Mouse (Mus musculus) CH12.LX (cell line): ENCODE data around the gene Caprin1. TPM values are rescaled to one million over a fixed set of nuclear protein-coding genes. Genes with fewer than 3 reads are reported as not detected.

Source experiments
- DNase-seq: peaks from one replicate; pipeline ENCODE4 v3.0.0-alpha.2; 2013; ENCODE audit errors: extremely low read depth
- H3K27ac ChIP-seq: 2 replicates; pipeline ENCODE4 v1.5.1; 2012; ENCODE audit warnings: low read depth, mild to moderate bottlenecking, control low read depth, moderate library complexity; ENCODE audit not compliant: insufficient read depth
- H3K27me3 ChIP-seq: replicated peaks from 2 replicates; pipeline ENCODE3; 2012; ENCODE audit warnings: inconsistent platforms
- H3K36me3 ChIP-seq, 2 experiments: replicated peaks in 1 of 2; 2 replicates each; pipeline versions ENCODE3 to v1.6.1; 2012; ENCODE audit warnings: inconsistent platforms in 1 of 2, low read length in 1 of 2, mild to moderate bottlenecking in 1 of 2, mixed read lengths in 1 of 2, moderate library complexity in 1 of 2; ENCODE audit not compliant: control insufficient read depth in 1 of 2, insufficient read depth in 1 of 2
- H3K4me1 ChIP-seq, 2 experiments: 2 replicates each; pipeline ENCODE4 v1.6.1; 2012; ENCODE audit warnings: inconsistent platforms in 1 of 2, moderate library complexity in 1 of 2; ENCODE audit not compliant: insufficient read depth in 2 of 2, control insufficient read depth in 1 of 2
- H3K4me2 ChIP-seq: 2 replicates; pipeline ENCODE4 v1.6.1; 2012; ENCODE audit warnings: low read depth, mild to moderate bottlenecking, control low read depth; ENCODE audit not compliant: poor library complexity, insufficient read depth, severe bottlenecking
- H3K4me3 ChIP-seq, 3 experiments: fragments of 150-350 bp in 1 of 3; sonication (generic) in 1 of 3; replicated peaks in 1 of 3; 2 replicates each; pipeline versions ENCODE3 to v1.5.1; 2011 to 2012; ENCODE audit warnings: low read depth in 2 of 3, low read length in 2 of 3, mild to moderate bottlenecking in 2 of 3, moderate library complexity in 2 of 3, control low read depth in 1 of 3, improper control_type of control experiment in 1 of 3, inconsistent platforms in 1 of 3, mixed read lengths in 1 of 3; ENCODE audit not compliant: poor library complexity in 1 of 3
- H3K79me2 ChIP-seq: replicated peaks from 2 replicates; pipeline ENCODE4 v1.6.1; 2012; ENCODE audit warnings: mild to moderate bottlenecking, moderate library complexity; ENCODE audit not compliant: control insufficient read depth, poor library complexity, insufficient read depth, severe bottlenecking; ENCODE audit errors: extremely low read depth
- H3K9ac ChIP-seq: 2 replicates; pipeline ENCODE4 v1.6.1; 2012; ENCODE audit warnings: low read depth, mild to moderate bottlenecking, control low read depth, moderate library complexity; ENCODE audit not compliant: insufficient read depth
- H3K9me3 ChIP-seq: replicated peaks from 2 replicates; pipeline ENCODE3; 2012; ENCODE audit warnings: low read length, inconsistent platforms, mixed read lengths
- BHLHE40 ChIP-seq: IDR thresholded peaks from 2 replicates; pipeline ENCODE4 v1.6.1; 2011; ENCODE audit warnings: mild to moderate bottlenecking, low read depth, low read length, improper control_type of control experiment
- CHD2 ChIP-seq: IDR thresholded peaks from 2 replicates; pipeline ENCODE4 v1.6.1; 2011; ENCODE audit warnings: low read length, improper control_type of control experiment
- CTCF ChIP-seq, 2 experiments: IDR thresholded peaks in 1 of 2; conservative IDR thresholded peaks in 1 of 2; 2 replicates each; pipeline ENCODE4 v1.5.1; 2011 to 2012; ENCODE audit warnings: low read depth in 2 of 2, low read length in 2 of 2, improper control_type of control experiment in 1 of 2, inconsistent platforms in 1 of 2, mild to moderate bottlenecking in 1 of 2, moderate library complexity in 1 of 2
- E2F4 ChIP-seq: IDR thresholded peaks from 2 replicates; pipeline ENCODE4 v1.6.1; 2011; ENCODE audit warnings: low read depth, low read length, improper control_type of control experiment; ENCODE audit not compliant: insufficient replicate concordance
- EP300 ChIP-seq: IDR thresholded peaks from 2 replicates; pipeline ENCODE4 v1.6.1; 2011; ENCODE audit warnings: low read length, improper control_type of control experiment
- ETS1 ChIP-seq: conservative IDR thresholded peaks from 2 replicates; pipeline ENCODE4 v1.6.1; 2012; ENCODE audit warnings: low read depth, mild to moderate bottlenecking, inconsistent platforms, low read length, improper control_type of control experiment, moderate library complexity
- GABPA ChIP-seq: IDR thresholded peaks from 2 replicates; pipeline ENCODE4 v1.6.1; 2012; ENCODE audit warnings: low read depth, low read length, improper control_type of control experiment, inconsistent platforms; ENCODE audit not compliant: insufficient replicate concordance
- HCFC1 ChIP-seq: IDR thresholded peaks from 2 replicates; pipeline ENCODE4 v1.6.1; 2012; ENCODE audit warnings: low read depth, mild to moderate bottlenecking, inconsistent platforms, low read length, improper control_type of control experiment
- JUN ChIP-seq: IDR thresholded peaks from 2 replicates; pipeline ENCODE4 v1.6.1; 2011; ENCODE audit warnings: low read depth, mild to moderate bottlenecking, low read length, improper control_type of control experiment, moderate library complexity; ENCODE audit not compliant: insufficient read depth
- KAT2A ChIP-seq: IDR thresholded peaks from 2 replicates; pipeline ENCODE4 v1.6.1; 2012; ENCODE audit warnings: low read length, improper control_type of control experiment, inconsistent platforms; ENCODE audit not compliant: insufficient replicate concordance
- MAZ ChIP-seq: IDR thresholded peaks from 2 replicates; pipeline ENCODE4 v1.6.1; 2012; ENCODE audit warnings: low read depth, mild to moderate bottlenecking, inconsistent platforms, low read length, improper control_type of control experiment, moderate library complexity
- MYC ChIP-seq: IDR thresholded peaks from 2 replicates; pipeline ENCODE4 v1.6.1; 2011; ENCODE audit warnings: low read depth, mild to moderate bottlenecking, improper control_type of control experiment, low read length
- NELFE ChIP-seq: IDR thresholded peaks from 2 replicates; pipeline ENCODE4 v1.6.1; 2011; ENCODE audit warnings: low read depth, low read length, improper control_type of control experiment
- NRF1 ChIP-seq: IDR thresholded peaks from 2 replicates; pipeline ENCODE4 v1.6.1; 2014; ENCODE audit warnings: low read depth, mild to moderate bottlenecking, inconsistent platforms, low read length, improper control_type of control experiment, moderate library complexity
- POLR2A ChIP-seq: IDR thresholded peaks from 2 replicates; pipeline ENCODE4 v1.6.1; 2011; ENCODE audit warnings: low read depth, mild to moderate bottlenecking, improper control_type of control experiment, low read length
- RAD21 ChIP-seq: IDR thresholded peaks from 2 replicates; pipeline ENCODE4 v1.6.1; 2011; ENCODE audit warnings: low read depth, mild to moderate bottlenecking, low read length, improper control_type of control experiment, moderate library complexity
- SMC3 ChIP-seq: IDR thresholded peaks from 2 replicates; pipeline ENCODE4 v1.6.1; 2011; ENCODE audit warnings: low read depth, low read length, improper control_type of control experiment
- TCF12 ChIP-seq: IDR thresholded peaks from 2 replicates; pipeline ENCODE4 v1.6.1; 2014; ENCODE audit warnings: low read depth, mild to moderate bottlenecking, inconsistent platforms, low read length, improper control_type of control experiment
- USF1 ChIP-seq: IDR thresholded peaks from 2 replicates; pipeline ENCODE4 v1.6.1; 2014; ENCODE audit warnings: low read depth, mild to moderate bottlenecking, inconsistent platforms, low read length, improper control_type of control experiment
- USF2 ChIP-seq: conservative IDR thresholded peaks from 2 replicates; pipeline ENCODE4 v1.6.1; 2011; ENCODE audit warnings: low read depth, low read length, improper control_type of control experiment
- ZC3H11A ChIP-seq: IDR thresholded peaks from 2 replicates; pipeline ENCODE4 v1.6.1; 2012; ENCODE audit warnings: low read depth, mild to moderate bottlenecking, inconsistent platforms, low read length, improper control_type of control experiment
- dilution Hi-C: fragments of 300-500 bp; cut with MboI; formaldehyde crosslinking; loops from 2 replicates; pipeline ENCODE4 v1.14.3; 2020; ENCODE audit warnings: low sequenced_read_pairs; ENCODE audit not compliant: extremely low pct_unique_long_range_greater_than_20kb, extremely low pct_ligation_motif_present
- in situ Hi-C: fragments of 300-500 bp; cut with MboI; formaldehyde crosslinking; loops from 3 replicates; pipeline ENCODE4 v1.14.3; 2019; ENCODE audit warnings: low sequenced_read_pairs, low pct_ligation_motif_present, low pct_unique_long_range_greater_than_20kb, mixed read lengths
- polyA plus RNA-seq: library from polyadenylated mRNA; unstranded; fragments of >175 nt; gene quantifications from 2 replicates; pipeline ENCODE4 v1.2.1, GENCODE M21; 2012; ENCODE audit warnings: low read depth; ENCODE audit not compliant: insufficient read length
- total RNA-seq, 2 experiments: library from RNA; depleted of rRNA; stranded (reverse); fragments of 300-350 nt in 1 of 2; fragments of >200 nt in 1 of 2; gene quantifications; 2 replicates each; pipeline ENCODE4 v1.2.3; 2012 to 2014

Gene Caprin1
- total and polyA plus RNA-seq, 3 experiments = 217 to 514 (median 410) TPM

DNA sequence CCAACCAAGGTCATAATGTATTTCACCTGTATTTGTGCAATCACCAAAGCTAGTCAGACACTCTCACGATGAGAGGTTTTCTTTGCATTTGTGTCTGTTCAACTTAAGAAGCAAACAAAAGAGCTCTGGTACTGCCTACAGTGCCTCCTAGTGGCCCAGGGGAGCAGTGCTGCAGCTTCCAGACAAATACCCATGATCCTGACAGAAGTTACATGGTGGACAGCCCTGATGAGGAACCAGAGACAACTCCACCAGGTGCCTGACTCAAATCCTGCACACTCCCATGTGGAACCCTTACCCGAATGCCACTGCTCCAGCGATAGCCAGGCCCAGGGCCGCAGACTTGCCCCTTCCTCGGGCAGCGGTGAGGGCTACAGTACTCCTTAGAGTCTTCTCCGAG, 53.5 kb downstream of the Caprin1 start:
- peaks cover 63 to 94% of the 10 kb centered on the region in 2 experiments for H3K36me3 ChIP-seq

GRCm38 (mm10) chr2:103743536-103743935, 53.9 kb downstream of the Caprin1 start:
- Histone ChIP-seq H3K9ac (no peak overlapping the region), H3K27ac (no peak overlapping the region), H3K79me2 (no peaks in the 10 kb centered on the region), H3K4me3 (no peak overlapping the region), H3K9me3 (no peaks in the 10 kb centered on the region), H3K4me2 (no peak overlapping the region), H3K27me3 (no peaks in the 10 kb centered on the region), H3K36me3 (peaks cover 67 to 94% of the 10 kb centered on the region in 2 experiments), H3K4me1 (peaks cover 0 to 7% of the 10 kb centered on the region in 2 experiments; a peak in 2 of 4 replicates)
- TF ChIP-seq USF2 = no peak
- TF ChIP-seq MYC = no peak
- no peak for TF ChIP-seq MAZ
- no peak for TF ChIP-seq BHLHE40
- TF ChIP-seq TCF12 = no peak
- no peak for TF ChIP-seq POLR2A
- no peak for TF ChIP-seq USF1
- TF ChIP-seq JUN = no peak
- no peak for TF ChIP-seq CHD2
- TF ChIP-seq KAT2A = no peak
- no peak for TF ChIP-seq EP300
- TF ChIP-seq SMC3 = no peak
- TF ChIP-seq HCFC1 = no peak
- TF ChIP-seq RAD21 = no peak
- no peak for TF ChIP-seq NRF1
- TF ChIP-seq NELFE = no peak
- TF ChIP-seq GABPA = no peak
- TF ChIP-seq ZC3H11A = no peak
- dilution Hi-C loops (no loop called here), in situ Hi-C loops (loop anchor here (5.0 to 10.0 kb wide), 2 partner anchors 186 to 261 kb away; no protein-coding TSS in a partner anchor)
- no peak for DNase-seq

More for the DNA sequence above, 53.5 kb downstream of the Caprin1 start:
- TF ChIP-seq SMC3 (peak; percentile 86), ETS1 (no peak), E2F4 (no peak), USF1 (no peak), CTCF (conservative IDR thresholded peaks at IDR 0.05 in 1 of 2, IDR thresholded peaks at IDR 0.05 in 1 of 2; ENCODE audit: low read depth in 2 of 2, low read length in 2 of 2) (peak; percentile 88 to 97), RAD21 (peak; percentile 67)
- Histone ChIP-seq H3K9me3 (no peaks in the 10 kb centered on the region), H3K4me1 (peaks cover 0 to 7% of the 10 kb centered on the region in 2 experiments; a peak in 2 of 4 replicates), H3K27me3 (no peaks in the 10 kb centered on the region), H3K4me3 (no peak overlapping the region), H3K9ac (no peak overlapping the region), H3K27ac (no peak overlapping the region), H3K79me2 (no peaks in the 10 kb centered on the region), H3K4me2 (no peak overlapping the region)
- dilution Hi-C loops = no loop called here
- in situ Hi-C loops = loop anchor here (5.0 to 10.0 kb wide), 2 partner anchors 187 to 261 kb away; no protein-coding TSS in a partner anchor
- peak; percentile 62 for DNase-seq
